Mouse (Mus musculus) liver, embryonic 12.5 days (tissue): ENCODE measurements around the gene Emilin3. TPM values are rescaled to one million over a fixed set of nuclear protein-coding genes. Genes with fewer than 3 reads are reported as not detected.

Source experiments
- ATAC-seq: fragments of 200-750 bp; cut with Nextera tagmentation; 2 replicates; pipeline ENCODE4 v1.8.0; 2017; ENCODE audit warnings: moderate number of reproducible peaks, mild to moderate bottlenecking, moderate library complexity
- H3K27ac ChIP-seq: fragments of 300-500 bp; sonication (generic); 2 replicates; pipeline ENCODE4 v1.5.1; 2016; ENCODE audit warnings: mild to moderate bottlenecking
- H3K27me3 ChIP-seq: fragments of 300-500 bp; sonication (generic); replicated peaks from 2 replicates; pipeline ENCODE4 v1.6.1; 2016; ENCODE audit warnings: mild to moderate bottlenecking, moderate library complexity
- H3K36me3 ChIP-seq: fragments of 300-500 bp; sonication (generic); 2 replicates; pipeline ENCODE4 v1.6.1; 2016; ENCODE audit warnings: mild to moderate bottlenecking, moderate library complexity
- H3K4me1 ChIP-seq: fragments of 300-500 bp; sonication (generic); 2 replicates; pipeline ENCODE4 v1.6.1; 2016
- H3K4me2 ChIP-seq: fragments of 300-500 bp; sonication (generic); 2 replicates; pipeline ENCODE4 v1.6.1; 2016; ENCODE audit warnings: mild to moderate bottlenecking, moderate library complexity
- H3K4me3 ChIP-seq: fragments of 300-500 bp; sonication (generic); 2 replicates; pipeline ENCODE4 v1.5.1; 2016; ENCODE audit warnings: mild to moderate bottlenecking, moderate library complexity
- H3K9ac ChIP-seq: fragments of 300-500 bp; sonication (generic); 2 replicates; pipeline ENCODE4 v1.6.1; 2016; ENCODE audit warnings: mild to moderate bottlenecking, moderate library complexity
- H3K9me3 ChIP-seq: fragments of 300-500 bp; sonication (generic); replicated peaks from 2 replicates; pipeline ENCODE4 v1.6.1; 2016; ENCODE audit warnings: mild to moderate bottlenecking, moderate library complexity
- WGBS: fragments of 180-500 bp; shearing (Covaris S2); methylation state at CpG from one replicate; pipeline ENCODE4 v1.1.7; 2016; ENCODE audit not compliant: insufficient replicate concordance; 5-methylcytosine and 5-hydroxymethylcytosine counted together
- polyA plus RNA-seq: library from polyadenylated mRNA; unstranded; fragments of >200 nt; fragmentation: Nextera tagmentation; extraction: Ambion mirVana; gene quantifications from 2 replicates; pipeline ENCODE4 v1.2.1, GENCODE M21; 2016

The Emilin3 gene
- polyA plus RNA-seq, 1 experiment from 2014 or later = 0.99 TPM

DNA sequence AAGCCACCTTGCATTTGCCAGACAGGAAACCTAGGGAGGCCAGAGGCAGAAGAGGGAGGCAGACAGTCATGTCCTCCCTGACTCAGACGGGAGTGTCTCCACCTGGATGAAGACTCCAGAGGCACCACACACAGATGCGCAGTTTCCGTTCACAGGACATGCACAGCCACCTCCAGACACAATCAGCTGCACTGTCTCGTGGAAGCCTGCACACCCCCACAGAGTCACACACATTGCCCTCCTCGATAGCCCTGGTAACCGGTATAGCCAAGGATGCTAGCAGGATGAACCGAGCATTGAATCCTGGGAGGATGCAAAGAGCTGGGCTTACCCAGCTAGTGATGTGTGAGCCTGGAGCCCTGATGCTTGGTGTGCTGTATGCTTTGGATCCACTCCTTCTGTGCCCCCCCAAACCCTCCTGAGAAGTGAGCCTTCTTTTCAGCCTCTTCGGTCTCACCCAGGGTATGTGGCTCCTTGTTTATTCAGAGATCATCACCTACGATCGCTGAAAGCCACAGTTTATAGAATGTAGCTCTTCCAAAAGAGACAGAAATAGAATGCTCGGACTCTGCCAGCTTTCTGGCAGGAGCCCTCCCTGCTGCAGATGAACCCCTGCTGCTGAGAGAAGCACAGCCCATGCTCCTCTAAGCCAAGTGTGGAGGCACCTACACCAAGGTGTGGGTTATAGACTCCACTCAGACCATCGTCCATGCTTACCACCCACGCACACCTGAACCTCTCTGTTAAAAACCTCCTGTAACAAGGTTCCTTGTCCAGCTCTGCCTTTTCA is 3.9 kb upstream of the Emilin3 start:
- no peak overlapping the region for H3K27ac ChIP-seq
- 68% methylated on average over 13 of the region's 13 CpGs for WGBS

GRCm38 (mm10) chr2:160914656-160915055 is 2.5 kb upstream of the Emilin3 start:
- 69% methylated on average over 9 of the region's 9 CpGs for WGBS
- no peaks in the 10 kb centered on the region for H3K36me3 ChIP-seq
- no peak overlapping the region for H3K4me3 ChIP-seq
- no peak overlapping the region for H3K27ac ChIP-seq
- peaks cover 70% of the 10 kb centered on the region for H3K27me3 ChIP-seq
- H3K4me2 ChIP-seq = no peak overlapping the region
- H3K9ac ChIP-seq = no peak overlapping the region
- no peaks in the 10 kb centered on the region for H3K9me3 ChIP-seq
- ATAC-seq = no peak
- 0 out of 2 replicates have a peak, but pooled peaks cover 6% of the 10 kb centered on the region for H3K4me1 ChIP-seq

More for the DNA sequence above, 3.9 kb upstream of the Emilin3 start:
- Histone ChIP-seq H3K4me2 (no peak overlapping the region), H3K9me3 (no peaks in the 10 kb centered on the region), H3K9ac (no peak overlapping the region), H3K36me3 (no peaks in the 10 kb centered on the region), H3K27me3 (peaks cover 63% of the 10 kb centered on the region), H3K4me1 (0 out of 2 replicates have a peak, but pooled peaks cover 6% of the 10 kb centered on the region), H3K4me3 (no peak overlapping the region)
- ATAC-seq = no peak

DNA sequence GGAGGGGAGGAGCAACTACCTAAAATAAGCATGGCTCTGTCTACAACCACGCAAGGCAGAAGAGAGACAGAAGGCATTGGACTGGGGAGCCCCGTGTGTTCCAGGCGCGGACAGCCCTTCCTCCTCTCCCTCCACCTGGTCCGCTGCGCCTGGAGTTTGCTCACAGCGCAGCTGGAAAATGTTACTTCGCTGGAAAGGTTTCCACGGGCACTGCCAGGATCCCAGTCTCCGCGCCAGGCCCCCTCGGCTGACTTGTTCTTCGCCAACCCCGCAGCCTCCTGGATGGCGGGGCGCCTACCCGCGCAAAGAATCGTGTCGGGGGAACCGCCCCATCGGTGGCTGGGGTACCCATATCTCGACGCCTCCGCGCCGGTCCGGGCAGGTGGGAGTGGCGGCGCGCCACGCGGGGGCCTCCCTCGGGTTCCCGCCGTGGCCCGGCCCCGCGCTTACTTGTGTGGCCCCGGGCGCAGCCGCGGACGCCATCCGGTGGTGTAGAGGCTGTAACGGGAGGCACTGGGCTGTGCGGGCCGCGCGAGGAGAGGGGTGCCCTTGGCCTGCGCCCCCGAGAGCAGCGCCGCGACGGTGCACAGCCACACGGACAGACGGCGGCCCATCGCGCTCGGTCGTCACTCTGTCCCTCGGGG is 448 bp downstream of the Emilin3 start:
- H3K4me1 ChIP-seq = 0 out of 2 replicates have a peak, but pooled peaks cover 6% of the 10 kb centered on the region
- no peak overlapping the region for H3K27ac ChIP-seq
- WGBS = 3% methylated on average over 52 of the region's 64 CpGs
- 0 out of 2 replicates have a peak overlapping the region, but pooled peaks have one; percentile 27 for H3K9ac ChIP-seq
- no peaks in the 10 kb centered on the region for H3K36me3 ChIP-seq
- H3K4me2 ChIP-seq = peak overlapping the region; percentile 65
- H3K4me3 ChIP-seq = peak overlapping the region; percentile 46
- H3K27me3 ChIP-seq = peaks cover 85% of the 10 kb centered on the region
- no peak for ATAC-seq
- H3K9me3 ChIP-seq = no peaks in the 10 kb centered on the region

- Histone ChIP-seq H3K9me3 (no peaks in the 10 kb centered on the region), H3K4me3 (no peak overlapping the region), H3K27me3 (peaks cover 81% of the 10 kb centered on the region), H3K36me3 (no peaks in the 10 kb centered on the region), H3K4me2 (no peak overlapping the region), H3K4me1 (0 out of 2 replicates have a peak, but pooled peaks cover 6% of the 10 kb centered on the region), H3K9ac (no peak overlapping the region), H3K27ac (no peak overlapping the region)
- ATAC-seq = no peak
- WGBS = 64% methylated on average over 5 of the region's 5 CpGs
Measured at GRCm38 (mm10) chr2:160910633-160911032, 1.5 kb downstream of the Emilin3 start.

DNA sequence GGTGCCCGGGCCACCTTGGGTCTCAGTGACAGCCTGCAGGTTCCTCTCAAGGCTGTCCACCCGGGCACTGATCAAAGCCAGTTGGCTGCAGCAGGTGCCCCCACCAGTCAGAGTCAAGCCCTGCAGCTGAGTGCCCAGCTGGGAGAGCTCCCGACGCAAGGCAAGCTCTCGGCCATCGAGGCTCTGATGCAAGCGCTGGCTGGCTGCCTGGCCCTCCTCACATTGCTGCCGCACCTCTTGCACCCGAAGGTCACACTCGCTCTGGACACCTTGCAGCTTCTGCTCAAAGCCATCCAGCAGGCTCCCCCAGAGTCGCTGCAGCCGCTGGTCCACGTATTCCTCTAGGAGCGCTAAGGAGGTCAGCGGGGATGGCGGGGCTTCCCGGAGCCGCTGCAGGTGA is 3.5 kb downstream of the Emilin3 start:
- H3K27me3 ChIP-seq = peaks cover 61% of the 10 kb centered on the region
- no peak overlapping the region for H3K9ac ChIP-seq
- H3K4me2 ChIP-seq = no peak overlapping the region
- no peak overlapping the region for H3K27ac ChIP-seq
- H3K36me3 ChIP-seq = no peaks in the 10 kb centered on the region
- no peak overlapping the region for H3K4me3 ChIP-seq
- 55% methylated on average over 18 of the region's 18 CpGs for WGBS
- ATAC-seq = no peak
- 0 out of 2 replicates have a peak, but pooled peaks cover 3% of the 10 kb centered on the region for H3K4me1 ChIP-seq
- no peaks in the 10 kb centered on the region for H3K9me3 ChIP-seq

DNA sequence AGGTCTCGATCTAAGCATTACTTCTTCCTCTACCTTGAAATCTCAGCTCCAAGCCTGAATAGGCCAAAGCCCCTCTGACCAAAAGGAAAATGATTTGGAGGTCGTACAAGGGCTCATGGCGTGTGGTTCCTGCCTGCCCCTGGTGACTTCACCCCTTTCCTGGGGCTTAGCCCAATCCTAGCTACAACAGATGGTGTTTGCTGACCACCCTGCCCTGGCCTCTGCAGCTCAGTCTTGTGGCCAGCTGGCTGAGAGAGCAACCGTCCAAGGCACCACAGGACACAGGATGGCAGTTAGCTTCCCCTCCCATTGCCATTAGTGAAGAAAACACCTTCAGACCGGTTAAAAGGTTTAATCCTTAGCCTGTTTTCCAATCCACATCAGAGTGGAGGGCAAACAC is 6.0 kb downstream of the Emilin3 start:
- no peak overlapping the region for H3K4me2 ChIP-seq
- H3K27me3 ChIP-seq = peaks cover 39% of the 10 kb centered on the region
- no peaks in the 10 kb centered on the region for H3K4me1 ChIP-seq
- ATAC-seq = no peak
- no peak overlapping the region for H3K27ac ChIP-seq
- no peaks in the 10 kb centered on the region for H3K36me3 ChIP-seq
- 53% methylated on average over 5 of the region's 5 CpGs for WGBS
- H3K4me3 ChIP-seq = no peak overlapping the region
- no peak overlapping the region for H3K9ac ChIP-seq
- H3K9me3 ChIP-seq = no peaks in the 10 kb centered on the region

GRCm38 (mm10) chr2:160905301-160905700 is 6.8 kb downstream of the Emilin3 start:
- WGBS = 82% methylated on average over 12 of the region's 12 CpGs
- no peaks in the 10 kb centered on the region for H3K4me1 ChIP-seq
- H3K27me3 ChIP-seq = peaks cover 31% of the 10 kb centered on the region

GRCm38 (mm10) chr2:160901656-160902412 is 10.3 kb downstream of the Emilin3 start:
- H3K4me1 ChIP-seq = no peaks in the 10 kb centered on the region
- 50% methylated on average over 7 of the region's 7 CpGs for WGBS
- H3K27me3 ChIP-seq = 0 out of 2 replicates have a peak, but pooled peaks cover 3% of the 10 kb centered on the region
- no peak overlapping the region for H3K4me3 ChIP-seq
- no peak overlapping the region for H3K27ac ChIP-seq
- no peak for ATAC-seq
- no peaks in the 10 kb centered on the region for H3K9me3 ChIP-seq
- H3K36me3 ChIP-seq = no peaks in the 10 kb centered on the region
- H3K9ac ChIP-seq = no peak overlapping the region
- H3K4me2 ChIP-seq = no peak overlapping the region

More at GRCm38 (mm10) chr2:160905301-160905700, 6.8 kb downstream of the Emilin3 start:
- no peaks in the 10 kb centered on the region for H3K36me3 ChIP-seq
- H3K27ac ChIP-seq = no peak overlapping the region
- H3K4me2 ChIP-seq = no peak overlapping the region
- ATAC-seq = no peak
- H3K4me3 ChIP-seq = no peak overlapping the region
- H3K9ac ChIP-seq = no peak overlapping the region
- H3K9me3 ChIP-seq = no peaks in the 10 kb centered on the region

DNA sequence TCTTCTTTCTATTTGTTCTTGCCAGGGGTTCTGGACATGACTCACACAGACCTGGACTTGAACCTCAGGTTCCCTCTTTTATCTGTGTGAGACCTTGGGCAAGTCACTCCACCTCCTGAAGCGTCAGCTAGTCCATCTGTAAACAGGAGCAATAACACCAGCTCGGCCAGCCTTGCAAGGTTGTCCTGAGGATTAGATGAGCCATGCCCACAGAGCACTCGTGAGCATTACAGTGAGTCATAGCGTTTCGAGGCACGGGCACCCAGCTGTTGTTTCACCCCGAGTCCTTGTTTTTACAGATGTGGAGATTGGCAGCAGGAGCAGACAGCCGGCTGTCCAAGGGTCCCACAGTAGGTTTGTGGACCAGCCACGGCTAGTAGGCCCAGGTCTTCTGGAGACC is 20.4 kb downstream of the Emilin3 start:
- Histone ChIP-seq H3K9me3 (no peaks in the 10 kb centered on the region), H3K36me3 (no peaks in the 10 kb centered on the region), H3K4me1 (peaks cover 11% of the 10 kb centered on the region), H3K9ac (no peak overlapping the region), H3K4me3 (no peak overlapping the region), H3K27me3 (peaks cover 20% of the 10 kb centered on the region), H3K27ac (no peak overlapping the region), H3K4me2 (no peak overlapping the region)
- ATAC-seq = no peak
- 70% methylated on average over 9 of the region's 9 CpGs for WGBS

DNA sequence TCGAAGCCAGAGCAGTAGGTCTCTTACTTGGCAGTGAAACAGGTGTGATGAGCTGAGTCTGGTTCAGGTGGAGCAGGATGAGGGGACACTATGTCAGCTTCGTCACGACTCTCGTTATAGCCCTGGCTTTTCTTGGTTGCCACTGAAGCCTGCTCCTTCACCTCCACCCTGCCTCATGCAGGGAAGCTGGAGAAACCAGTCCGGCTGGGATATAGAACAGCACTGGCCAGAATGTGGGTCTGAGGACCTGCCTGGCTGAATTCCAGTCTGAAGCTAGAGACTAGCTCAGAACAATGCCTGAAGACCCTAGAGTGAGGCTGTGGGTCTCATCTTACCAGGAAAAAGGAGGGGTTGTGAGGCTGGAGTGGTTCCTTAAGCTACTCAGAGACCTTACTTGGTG is 21.1 kb downstream of the Emilin3 start:
- WGBS = 64% methylated on average over 5 of the region's 5 CpGs
- no peak for ATAC-seq
- Histone ChIP-seq H3K9me3 (no peaks in the 10 kb centered on the region), H3K4me3 (no peak overlapping the region), H3K4me2 (no peak overlapping the region), H3K27ac (no peak overlapping the region), H3K4me1 (peaks cover 11% of the 10 kb centered on the region), H3K36me3 (no peaks in the 10 kb centered on the region), H3K27me3 (peaks cover 20% of the 10 kb centered on the region), H3K9ac (no peak overlapping the region)

GRCm38 (mm10) chr2:160887859-160888258 is 24.3 kb downstream of the Emilin3 start:
- peak; percentile 80 for ATAC-seq
- Histone ChIP-seq H3K4me2 (peak overlapping the region; percentile 85), H3K4me3 (peak overlapping the region; percentile 57), H3K9me3 (no peaks in the 10 kb centered on the region), H3K36me3 (no peaks in the 10 kb centered on the region), H3K27me3 (peaks cover 20% of the 10 kb centered on the region), H3K27ac (no peak overlapping the region; the same call in 1 of the 2 replicates), H3K9ac (peak overlapping the region; percentile 60), H3K4me1 (peaks cover 11% of the 10 kb centered on the region)
- 2% methylated on average over 26 of the region's 26 CpGs for WGBS
